Mouse (Mus musculus): ENCODE measurements around the gene Ccdc40. TPM values are rescaled to one million over a fixed set of nuclear protein-coding genes. Genes with fewer than 3 reads are reported as not detected.
"Not testable (repeated sequence)": the region's sequence is repeated elsewhere in the genome, so short reads cannot be mapped to it uniquely, and the experiment has no call there.

Ccdc40 gene
- total RNA-seq, 2 experiments from 2014 or later = 2.8 to 4.1 TPM

- TF ChIP-seq CTCF (conservative IDR thresholded peaks at IDR 0.05) = no peak
- no peak overlapping the region for H3K4me3 ChIP-seq
- no peak for DNase-seq (ENCODE audit: low spot score in 2 of 2)
Observed at GRCm38 (mm10) chr11:119287207-119287992, 59.0 kb downstream of the Ccdc40 start.

GRCm38 (mm10) chr11:119292861-119293260 is 64.5 kb downstream of the Ccdc40 start:
- H3K27ac ChIP-seq; H3K4me3 ChIP-seq; DNase-seq (ENCODE audit: low spot score in 2 of 2): not testable (repeated sequence)

More at GRCm38 (mm10) chr11:119287207-119287992, 59.0 kb downstream of the Ccdc40 start:
- H3K27ac ChIP-seq = peak overlapping the region; percentile 32; the same call in 1 of the 2 replicates

GRCm38 (mm10) chr11:119297996-119298395 is 69.6 kb downstream of the Ccdc40 start:
- DNase-seq (ENCODE audit: low spot score in 2 of 2) = no peak
- no peak for TF ChIP-seq CTCF (conservative IDR thresholded peaks at IDR 0.05)
- no peak overlapping the region for H3K27ac ChIP-seq
- H3K4me3 ChIP-seq = no peak overlapping the region

- no peak for TF ChIP-seq CTCF (conservative IDR thresholded peaks at IDR 0.05)
- Histone ChIP-seq H3K27ac (peak overlapping the region; percentile 96; the same call in 1 of the 2 replicates), H3K4me3 (peak overlapping the region; percentile 86)
- DNase-seq (ENCODE audit: low spot score in 2 of 2) = no peak
Observed at GRCm38 (mm10) chr11:119298917-119299316, 70.5 kb downstream of the Ccdc40 start.

GRCm38 (mm10) chr11:119299391-119300245 is 71.2 kb downstream of the Ccdc40 start, which contains the start of gene Eif4a3:
Eif4a3 (minus strand) TSS chr11:119300089.
- TF ChIP-seq CTCF (conservative IDR thresholded peaks at IDR 0.05) = no peak
- DNase-seq (ENCODE audit: low spot score in 2 of 2) = peak; percentile 91 to 96
- Histone ChIP-seq H3K4me3 (peak within 1 kb of the TSS; percentile 86), H3K27ac (peak within 1 kb of the TSS; percentile 96)

- TF ChIP-seq CTCF (conservative IDR thresholded peaks at IDR 0.05) = no peak
- no peak for DNase-seq (ENCODE audit: low spot score in 2 of 2)
- Histone ChIP-seq H3K27ac (peak overlapping the region; percentile 96), H3K4me3 (peak overlapping the region; percentile 86)
Observed at GRCm38 (mm10) chr11:119300246-119300935, 72.0 kb downstream of the Ccdc40 start.

GRCm38 (mm10) chr11:119300986-119301385 is 72.6 kb downstream of the Ccdc40 start:
- peak overlapping the region; percentile 96; the same call in 1 of the 2 replicates for H3K27ac ChIP-seq
- H3K4me3 ChIP-seq = no peak overlapping the region
- no peak for DNase-seq (ENCODE audit: low spot score in 2 of 2)
- TF ChIP-seq CTCF (conservative IDR thresholded peaks at IDR 0.05) = no peak

- H3K27ac ChIP-seq = no peak overlapping the region
- DNase-seq (ENCODE audit: low spot score in 2 of 2) = no peak
- TF ChIP-seq CTCF (conservative IDR thresholded peaks at IDR 0.05) = peak; percentile 84
- no peak overlapping the region for H3K4me3 ChIP-seq
Observed at GRCm38 (mm10) chr11:119304904-119305712, 76.7 kb downstream of the Ccdc40 start.

- no peak for DNase-seq (ENCODE audit: low spot score in 2 of 2)
- TF ChIP-seq CTCF (conservative IDR thresholded peaks at IDR 0.05) = no peak
Observed at GRCm38 (mm10) chr11:119306762-119307657, 78.6 kb downstream of the Ccdc40 start.

GRCm38 (mm10) chr11:119307658-119307867 is 79.2 kb downstream of the Ccdc40 start, which contains the start of gene Card14:
Card14 (plus strand) TSS chr11:119307768.
- no peak for DNase-seq (ENCODE audit: low spot score in 2 of 2)

More at GRCm38 (mm10) chr11:119306762-119307657, 78.6 kb downstream of the Ccdc40 start:
- no peak overlapping the region for H3K4me3 ChIP-seq
- H3K27ac ChIP-seq = no peak overlapping the region

GRCm38 (mm10) chr11:119307916-119308315 is 79.5 kb downstream of the Ccdc40 start:
- DNase-seq (ENCODE audit: low spot score in 2 of 2) = no peak
- Histone ChIP-seq H3K27ac (no peak overlapping the region), H3K4me3 (no peak overlapping the region)
- TF ChIP-seq CTCF (conservative IDR thresholded peaks at IDR 0.05) = no peak

More at GRCm38 (mm10) chr11:119307658-119307867, 79.2 kb downstream of the Ccdc40 start, which contains the start of gene Card14:
- TF ChIP-seq CTCF (conservative IDR thresholded peaks at IDR 0.05) = no peak
- Histone ChIP-seq H3K4me3 (no peak within 1 kb of the TSS), H3K27ac (no peak within 1 kb of the TSS)
